Mouse (Mus musculus): ENCODE results near the gene Otof.

DNA sequence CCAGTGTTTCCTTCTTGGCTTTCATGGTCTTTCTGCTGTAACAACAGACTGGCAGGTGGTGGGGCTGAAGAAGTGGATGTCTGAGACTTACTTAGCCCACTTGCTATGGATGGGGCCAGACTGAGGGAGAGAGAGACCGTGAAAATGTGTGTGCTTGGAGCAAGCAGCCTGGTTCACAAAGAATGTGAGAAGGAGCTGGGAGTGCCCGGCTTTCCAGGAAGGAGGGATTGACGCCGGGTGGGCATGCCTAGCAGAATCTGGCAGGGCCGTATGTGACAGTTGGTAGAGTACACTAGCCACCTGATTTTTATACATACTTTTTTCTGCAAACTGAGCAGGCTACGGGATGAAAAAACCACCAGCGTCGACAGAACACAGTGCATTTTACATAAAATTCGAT is 4.6 kb upstream of the Otof start:
- TF ChIP-seq CTCF (IDR thresholded peaks at IDR 0.05; ENCODE audit: low read depth, low read length) (no peak), POLR2A (IDR thresholded peaks at IDR 0.05; ENCODE audit: borderline replicate concordance, low read depth, low read length) (no peak)

All from bone marrow macrophage, adult 2 months (primary cell).